Mouse (Mus musculus) spleen, adult 2 months (tissue): ENCODE results near the gene Hspg2. TPM values are rescaled to one million over a fixed set of nuclear protein-coding genes. Genes with fewer than 3 reads are reported as not detected.

Source experiments
- DNase-seq, 2 experiments: peaks; one replicate each; pipeline versions ENCODE4 v3.0.0 to v3.0.0-alpha.2; 2012 to 2021; ENCODE audit warnings: low spot score in 2 of 2, low read depth in 1 of 2
- H3K27ac ChIP-seq: fragments of 200-500 bp; 2 replicates; pipeline ENCODE4 v1.5.1; 2012; ENCODE audit warnings: low read length, inconsistent platforms; ENCODE audit not compliant: insufficient read depth
- H3K27me3 ChIP-seq: fragments of 200-500 bp; 2 replicates; pipeline ENCODE4 v1.6.1; 2012; ENCODE audit warnings: mild to moderate bottlenecking, moderate library complexity, low read length, inconsistent platforms; ENCODE audit not compliant: control insufficient read depth, insufficient read depth
- H3K36me3 ChIP-seq: fragments of 200-500 bp; 2 replicates; pipeline ENCODE4 v1.6.1; 2012; ENCODE audit warnings: mild to moderate bottlenecking, low read length, inconsistent platforms; ENCODE audit not compliant: control insufficient read depth, insufficient read depth
- H3K4me1 ChIP-seq: fragments of 200-500 bp; 2 replicates; pipeline ENCODE4 v1.6.1; 2011; ENCODE audit warnings: inconsistent platforms; ENCODE audit not compliant: control insufficient read depth, insufficient read depth, insufficient read length
- H3K4me3 ChIP-seq: fragments of 200-500 bp; 2 replicates; pipeline ENCODE4 v1.5.1; 2011; ENCODE audit warnings: mild to moderate bottlenecking, inconsistent platforms; ENCODE audit not compliant: insufficient read depth, insufficient read length; ENCODE audit errors: extremely low read depth
- CTCF ChIP-seq: fragments of 200-500 bp; IDR thresholded peaks from 2 replicates; pipeline ENCODE4 v1.5.1; 2011; ENCODE audit warnings: mild to moderate bottlenecking, inconsistent platforms; ENCODE audit not compliant: insufficient read depth, insufficient read length, insufficient replicate concordance; ENCODE audit errors: extremely low read depth
- POLR2A ChIP-seq: fragments of 200-500 bp; IDR thresholded peaks from 2 replicates; pipeline ENCODE4 v1.6.1; 2011; ENCODE audit warnings: low read depth, low read length, inconsistent platforms
- WGBS: fragments of 180-500 bp; shearing (Covaris S2); methylation state at CpG from one replicate; pipeline ENCODE4 v1.1.7; 2018; 5-methylcytosine and 5-hydroxymethylcytosine counted together
- polyA plus RNA-seq: library from polyadenylated mRNA; depleted of rRNA; stranded (reverse); fragments of >200 nt; gene quantifications from 2 replicates; pipeline ENCODE4 v1.2.3, GENCODE M21; 2012

The Hspg2 gene
- polyA plus RNA-seq, 1 experiment = 27.0 TPM

GRCm38 (mm10) chr4:137460676-137461075 is 7.9 kb upstream of the Hspg2 start:
- Histone ChIP-seq H3K36me3 (no peaks in the 10 kb centered on the region), H3K4me3 (no peak overlapping the region), H3K4me1 (no peaks in the 10 kb centered on the region), H3K27me3 (no peaks in the 10 kb centered on the region), H3K27ac (no peak overlapping the region)
- no peak for TF ChIP-seq POLR2A
- TF ChIP-seq CTCF = no peak
- no peak for DNase-seq
- 86% methylated on average over 14 of the region's 14 CpGs for WGBS

- no peaks in the 10 kb centered on the region for H3K36me3 ChIP-seq
- H3K4me1 ChIP-seq = no peaks in the 10 kb centered on the region
- H3K27me3 ChIP-seq = no peaks in the 10 kb centered on the region
- H3K27ac ChIP-seq = no peak overlapping the region
- TF ChIP-seq CTCF = no peak
- no peak for TF ChIP-seq POLR2A
- WGBS = 76% methylated on average over 4 of the region's 4 CpGs
- no peak for DNase-seq
- H3K4me3 ChIP-seq = no peak overlapping the region
Measured at GRCm38 (mm10) chr4:137461217-137461616, 7.4 kb upstream of the Hspg2 start.

GRCm38 (mm10) chr4:137461981-137462690 is 6.4 kb upstream of the Hspg2 start:
- Histone ChIP-seq H3K36me3 (no peaks in the 10 kb centered on the region), H3K27me3 (no peaks in the 10 kb centered on the region), H3K4me1 (no peaks in the 10 kb centered on the region), H3K27ac (no peak overlapping the region), H3K4me3 (no peak overlapping the region)
- 86% methylated on average over 16 of the region's 16 CpGs for WGBS
- DNase-seq = no peak
- TF ChIP-seq POLR2A (no peak), CTCF (no peak)

GRCm38 (mm10) chr4:137465125-137465787 is 3.3 kb upstream of the Hspg2 start:
- no peak overlapping the region; the same call in 1 of the 2 replicates for H3K27ac ChIP-seq
- no peak for DNase-seq

GRCm38 (mm10) chr4:137466991-137467390 is 1.6 kb upstream of the Hspg2 start:
- H3K27me3 ChIP-seq = peaks cover 3% of the 10 kb centered on the region; the same call in 1 of the 2 replicates
- 85% methylated on average over 4 of the region's 4 CpGs for WGBS

More at GRCm38 (mm10) chr4:137465125-137465787, 3.3 kb upstream of the Hspg2 start:
- Histone ChIP-seq H3K27me3 (peaks cover 3% of the 10 kb centered on the region; the same call in 1 of the 2 replicates), H3K4me3 (no peak overlapping the region), H3K4me1 (peaks cover 9% of the 10 kb centered on the region), H3K36me3 (no peaks in the 10 kb centered on the region)
- WGBS = 80% methylated on average over 13 of the region's 13 CpGs
- TF ChIP-seq CTCF (no peak), POLR2A (no peak)

DNA sequence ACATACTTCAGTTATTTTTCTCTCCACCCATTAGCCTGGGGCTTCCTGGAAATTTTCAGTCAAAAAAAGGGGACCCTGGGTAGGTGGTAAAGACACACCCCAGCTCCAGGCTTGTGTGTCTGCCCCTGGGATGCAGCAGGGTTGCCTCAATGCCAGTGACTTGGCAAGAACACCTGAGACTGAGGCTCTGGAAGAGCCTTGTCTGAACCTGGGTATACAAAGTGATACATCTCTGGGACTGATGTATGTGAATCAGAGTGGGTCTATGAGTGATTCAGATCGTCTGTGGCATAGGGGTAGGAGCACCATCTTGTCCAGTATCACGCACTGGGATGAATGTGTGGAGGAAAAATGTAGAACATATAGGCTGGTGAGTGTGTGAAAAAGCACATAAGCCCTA is 1.0 kb upstream of the Hspg2 start:
- no peaks in the 10 kb centered on the region for H3K36me3 ChIP-seq
- H3K4me3 ChIP-seq = no peak overlapping the region
- peaks cover 9% of the 10 kb centered on the region for H3K4me1 ChIP-seq
- no peak for TF ChIP-seq CTCF
- no peak for TF ChIP-seq POLR2A
- WGBS = 93% methylated on average over 2 of the region's 2 CpGs
- H3K27me3 ChIP-seq = peaks cover 3% of the 10 kb centered on the region; the same call in 1 of the 2 replicates
- H3K27ac ChIP-seq = no peak overlapping the region
- DNase-seq = no peak

More at GRCm38 (mm10) chr4:137466991-137467390, 1.6 kb upstream of the Hspg2 start:
- TF ChIP-seq POLR2A (no peak), CTCF (no peak)
- no peak overlapping the region for H3K4me3 ChIP-seq
- no peak overlapping the region for H3K27ac ChIP-seq
- H3K36me3 ChIP-seq = no peaks in the 10 kb centered on the region
- peaks cover 9% of the 10 kb centered on the region for H3K4me1 ChIP-seq
- no peak for DNase-seq
